Mouse (Mus musculus) hindbrain, embryonic 16.5 days (tissue): Measurements from ENCODE around the gene Ccdc189. TPM values are rescaled to one million over a fixed set of nuclear protein-coding genes. Genes with fewer than 3 reads are reported as not detected.

Source experiments
- ATAC-seq: fragments of 200-750 bp; cut with Nextera tagmentation; 2 replicates; pipeline ENCODE4 v1.8.0; 2017; ENCODE audit warnings: moderate TSS enrichment, moderate library complexity
- H3K27ac ChIP-seq: fragments of 300-500 bp; sonication (generic); 2 replicates; pipeline ENCODE4 v1.5.1; 2014; ENCODE audit warnings: low read depth, mild to moderate bottlenecking, control low read depth, low read length, moderate library complexity
- H3K27me3 ChIP-seq: fragments of 300-500 bp; sonication (generic); replicated peaks from 2 replicates; pipeline ENCODE4 v1.6.1; 2014; ENCODE audit warnings: low read length; ENCODE audit not compliant: control insufficient read depth, insufficient read depth
- H3K36me3 ChIP-seq: fragments of 300-500 bp; sonication (generic); 2 replicates; pipeline ENCODE4 v1.6.1; 2014; ENCODE audit warnings: mild to moderate bottlenecking, low read length, moderate library complexity, mixed read lengths; ENCODE audit not compliant: control insufficient read depth, insufficient read depth
- H3K4me1 ChIP-seq: fragments of 300-500 bp; sonication (generic); 2 replicates; pipeline ENCODE4 v1.6.1; 2014; ENCODE audit warnings: low read depth, low read length; ENCODE audit not compliant: control insufficient read depth, insufficient read depth
- H3K4me2 ChIP-seq: fragments of 300-500 bp; sonication (generic); 2 replicates; pipeline ENCODE4 v1.6.1; 2014; ENCODE audit warnings: mild to moderate bottlenecking, low read length, control low read depth, moderate library complexity
- H3K4me3 ChIP-seq: fragments of 300-500 bp; sonication (generic); 2 replicates; pipeline ENCODE4 v1.5.1; 2014; ENCODE audit warnings: mild to moderate bottlenecking, low read length, control low read depth, moderate library complexity
- H3K9ac ChIP-seq: fragments of 300-500 bp; sonication (generic); 2 replicates; pipeline ENCODE4 v1.6.1; 2014; ENCODE audit warnings: low read depth, mild to moderate bottlenecking, control low read depth, low read length, moderate library complexity
- H3K9me3 ChIP-seq: fragments of 300-500 bp; sonication (generic); 2 replicates; pipeline ENCODE4 v1.6.1; 2014; ENCODE audit warnings: mild to moderate bottlenecking, low read length, moderate library complexity; ENCODE audit not compliant: control insufficient read depth
- WGBS: fragments of 180-500 bp; shearing (Covaris S2); extraction: QIAGEN DNeasy Blood & Tissue Kit; methylation state at CpG from one replicate; pipeline ENCODE4 v1.1.7; 2014; 5-methylcytosine and 5-hydroxymethylcytosine counted together
- polyA plus RNA-seq: library from polyadenylated mRNA; unstranded; fragments of >200 nt; fragmentation: Nextera tagmentation; extraction: Ambion mirVana; gene quantifications from 2 replicates; pipeline ENCODE4 v1.2.1, GENCODE M21; 2015

Gene Ccdc189
- polyA plus RNA-seq, 1 experiment from 2014 or later: 13.3 TPM

DNA sequence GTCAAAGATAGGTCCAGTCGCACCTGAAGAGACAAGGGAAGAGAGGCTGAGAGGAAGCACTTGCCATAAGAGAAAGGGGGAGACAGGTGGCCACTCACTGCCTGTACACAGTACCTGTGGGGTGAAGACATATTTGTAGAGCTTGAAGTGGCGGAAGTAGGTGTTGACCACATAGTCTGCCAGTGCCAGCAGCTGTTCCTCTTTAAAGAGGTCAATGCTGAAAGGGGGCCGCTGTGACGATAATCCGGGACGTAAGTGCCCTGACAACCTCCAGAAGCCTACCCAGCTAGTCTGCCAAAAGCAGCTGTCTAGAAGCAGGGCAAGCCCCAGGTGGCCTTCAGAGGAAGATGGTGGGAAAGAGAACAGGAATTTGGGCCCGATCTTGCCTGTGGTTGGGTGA, 3.4 kb downstream of the Ccdc189 start:
- H3K27me3 ChIP-seq: no peaks in the 10 kb centered on the region
- no peak overlapping the region for H3K9ac ChIP-seq
- H3K27ac ChIP-seq: no peak overlapping the region
- no peak overlapping the region for H3K4me2 ChIP-seq
- H3K36me3 ChIP-seq: peaks cover 21% of the 10 kb centered on the region
- 92% methylated on average over 7 of the region's 7 CpGs for WGBS
- H3K9me3 ChIP-seq: no peaks in the 10 kb centered on the region
- no peak overlapping the region for H3K4me3 ChIP-seq
- peaks cover 13% of the 10 kb centered on the region for H3K4me1 ChIP-seq
- no peak for ATAC-seq

DNA sequence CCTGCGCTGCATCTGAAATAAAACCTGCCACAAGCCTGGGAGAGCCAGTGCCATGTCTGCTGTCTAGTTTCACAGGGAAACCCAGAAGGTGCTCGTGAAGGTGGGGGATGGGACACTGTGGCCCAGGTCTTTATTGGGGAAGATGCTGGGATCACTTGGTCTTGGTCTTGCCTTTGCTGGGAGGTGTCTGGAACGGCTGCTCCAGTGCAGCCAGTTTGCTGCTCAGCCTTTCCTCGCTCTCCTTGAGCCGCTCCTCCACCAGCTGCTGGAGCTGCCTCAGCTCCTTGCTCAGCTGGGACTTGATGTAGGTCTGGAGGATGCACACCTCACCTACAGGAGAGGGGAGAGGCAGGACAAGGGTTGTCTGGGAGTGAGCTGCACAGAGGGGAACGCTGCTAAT, 5.1 kb downstream of the Ccdc189 start:
- no peak overlapping the region for H3K9ac ChIP-seq
- peaks cover 26% of the 10 kb centered on the region for H3K36me3 ChIP-seq
- no peak overlapping the region for H3K4me3 ChIP-seq
- H3K4me2 ChIP-seq: no peak overlapping the region
- H3K27me3 ChIP-seq: no peaks in the 10 kb centered on the region
- ATAC-seq: no peak
- no peak overlapping the region for H3K27ac ChIP-seq
- WGBS: 91% methylated on average over 6 of the region's 6 CpGs
- peaks cover 7% of the 10 kb centered on the region for H3K4me1 ChIP-seq
- no peaks in the 10 kb centered on the region for H3K9me3 ChIP-seq

GRCm38 (mm10) chr7:127574115-127574514, 14.3 kb downstream of the Ccdc189 start:
- ATAC-seq: no peak
- Histone ChIP-seq H3K4me3 (peak overlapping the region; percentile 93), H3K4me1 (peaks cover 20% of the 10 kb centered on the region), H3K9ac (peak overlapping the region; percentile 90), H3K27ac (no peak overlapping the region), H3K9me3 (no peaks in the 10 kb centered on the region), H3K4me2 (peak overlapping the region; percentile 95), H3K36me3 (peaks cover 3% of the 10 kb centered on the region; the same call in 1 of the 2 replicates), H3K27me3 (no peaks in the 10 kb centered on the region)
- 19% methylated on average over 7 of the region's 7 CpGs for WGBS

- Histone ChIP-seq H3K4me1 (peaks cover 20% of the 10 kb centered on the region), H3K4me3 (peak overlapping the region; percentile 93), H3K9me3 (no peaks in the 10 kb centered on the region), H3K27ac (peak overlapping the region; percentile 84), H3K27me3 (no peaks in the 10 kb centered on the region), H3K9ac (peak overlapping the region; percentile 90), H3K4me2 (peak overlapping the region; percentile 95), H3K36me3 (peaks cover 3% of the 10 kb centered on the region; the same call in 1 of the 2 replicates)
- ATAC-seq: peak; percentile 79; the same call in 1 of the 2 replicates
- under 1% methylated on average over 28 of the region's 28 CpGs for WGBS
These were observed 14.8 kb downstream of the Ccdc189 start for GRCm38 (mm10) chr7:127573503-127574008.

DNA sequence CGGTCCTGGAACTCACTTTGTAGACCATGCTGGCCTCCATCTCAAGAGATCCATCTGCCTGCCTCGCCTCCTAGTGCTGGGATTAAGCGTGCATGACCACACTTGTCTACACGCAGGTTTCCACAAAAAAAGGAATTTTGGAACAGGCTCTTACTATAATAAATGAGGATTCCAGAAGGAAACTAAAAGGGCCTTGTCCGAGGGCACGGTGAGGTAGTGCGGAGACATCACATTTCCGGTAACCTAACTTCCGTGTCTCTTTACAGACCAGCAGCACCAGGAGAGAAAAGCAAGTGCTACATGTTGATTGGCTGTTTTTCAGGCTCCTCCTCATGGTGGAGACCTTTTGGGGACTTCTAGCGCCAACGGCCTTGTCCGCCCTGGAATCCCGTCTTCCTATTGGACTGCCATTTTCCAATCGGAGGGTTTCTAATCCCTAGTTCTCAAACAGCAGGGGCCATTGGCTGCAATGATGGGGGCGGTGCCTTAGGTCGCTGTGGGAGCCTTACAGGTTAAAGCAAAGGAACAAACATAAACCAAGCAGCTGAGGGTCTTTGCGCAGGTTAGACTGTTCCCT, 15.4 kb downstream of the Ccdc189 start, which contains the start of gene Phkg2:
TSS of gene Phkg2 (plus strand) at position 446 of the 577 bp plus-strand sequence.
- WGBS: under 1% methylated on average over 17 of the region's 17 CpGs
- H3K27me3 ChIP-seq: no peaks in the 10 kb centered on the region
- peak; percentile 99 for ATAC-seq
- H3K9me3 ChIP-seq: no peaks in the 10 kb centered on the region
- H3K4me2 ChIP-seq: peak within 1 kb of the TSS; percentile 95
- peaks cover 3% of the 10 kb centered on the region; the same call in 1 of the 2 replicates for H3K36me3 ChIP-seq
- H3K27ac ChIP-seq: peak within 1 kb of the TSS; percentile 84
- H3K9ac ChIP-seq: peak within 1 kb of the TSS; percentile 90
- H3K4me1 ChIP-seq: peaks cover 20% of the 10 kb centered on the region
- peak within 1 kb of the TSS; percentile 93 for H3K4me3 ChIP-seq

DNA sequence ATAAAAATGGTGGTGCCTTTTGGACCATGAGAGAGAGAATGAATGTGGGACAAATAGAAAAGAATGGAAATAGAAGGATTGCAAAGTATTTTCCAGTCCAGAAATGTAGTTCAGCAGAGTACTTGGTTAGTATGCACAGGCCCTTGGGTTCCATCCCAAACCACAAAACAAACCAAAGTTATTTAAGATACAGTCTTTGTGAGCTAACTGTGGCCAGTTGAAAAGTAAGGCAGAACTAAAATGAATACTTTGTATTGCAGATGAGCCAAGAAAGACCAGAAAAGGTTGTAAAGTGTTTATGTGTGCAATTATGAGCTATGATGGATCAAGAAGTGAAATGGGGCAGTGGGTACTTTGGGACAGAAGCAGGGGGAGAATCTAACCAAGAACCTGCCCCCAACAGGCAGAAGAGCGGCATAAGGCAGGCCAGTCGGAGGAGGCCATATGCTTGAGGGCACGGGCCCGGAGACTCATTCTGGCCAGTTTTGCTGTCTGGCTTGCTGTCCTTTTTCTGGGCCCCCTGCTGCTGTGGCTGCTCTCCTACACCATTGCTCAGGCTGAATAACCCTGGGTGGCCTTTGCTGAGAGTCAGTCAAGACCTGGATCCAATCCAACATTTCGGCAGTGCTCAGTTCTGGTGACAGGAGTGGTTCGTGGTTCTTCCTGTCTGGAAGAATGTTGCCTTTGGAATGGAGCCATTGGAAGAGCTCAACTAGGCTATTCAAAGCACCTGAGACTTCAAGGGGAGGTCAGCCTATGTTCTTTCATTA, 23.8 kb downstream of the Ccdc189 start:
- H3K9me3 ChIP-seq: no peaks in the 10 kb centered on the region
- no peaks in the 10 kb centered on the region for H3K4me1 ChIP-seq
- no peak for ATAC-seq
- H3K27ac ChIP-seq: no peak overlapping the region
- no peak overlapping the region for H3K4me3 ChIP-seq
- H3K9ac ChIP-seq: no peak overlapping the region
- no peak overlapping the region for H3K4me2 ChIP-seq
- 56% methylated on average over 6 of the region's 6 CpGs for WGBS
- H3K27me3 ChIP-seq: no peaks in the 10 kb centered on the region
- H3K36me3 ChIP-seq: peaks cover 13% of the 10 kb centered on the region

GRCm38 (mm10) chr7:127561340-127561858, 27.0 kb downstream of the Ccdc189 start, which contains the start of gene Tmem265:
Tmem265 (plus strand) TSS chr7:127561390.
- Histone ChIP-seq H3K9ac (no peak within 1 kb of the TSS), H3K36me3 (peaks cover 43% of the 10 kb centered on the region), H3K4me2 (no peak within 1 kb of the TSS), H3K27ac (no peak within 1 kb of the TSS), H3K9me3 (no peaks in the 10 kb centered on the region), H3K4me3 (no peak within 1 kb of the TSS), H3K27me3 (no peaks in the 10 kb centered on the region), H3K4me1 (no peaks in the 10 kb centered on the region)
- WGBS: 92% methylated on average over 5 of the region's 5 CpGs
- no peak for ATAC-seq

DNA sequence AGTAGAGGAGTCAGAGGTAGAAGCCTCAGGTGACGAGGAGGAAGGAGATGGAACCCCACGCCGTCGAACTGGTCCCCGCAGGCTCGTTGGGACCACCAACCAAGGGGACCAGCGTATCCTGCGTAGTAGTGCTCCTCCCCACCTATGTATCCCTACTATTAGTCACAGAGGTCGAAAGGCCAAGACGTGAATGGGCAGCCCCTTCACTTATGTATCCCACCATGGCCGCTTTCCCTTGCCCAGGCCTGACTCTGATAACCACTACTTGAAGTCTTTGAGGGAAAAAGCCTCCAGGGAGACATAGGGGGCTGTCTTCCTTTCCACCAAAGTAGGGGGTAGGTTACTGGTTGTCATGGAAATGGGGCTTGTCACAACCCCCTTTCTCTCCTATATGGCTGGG, 27.8 kb downstream of the Ccdc189 start:
- H3K27me3 ChIP-seq: no peaks in the 10 kb centered on the region
- WGBS: 92% methylated on average over 11 of the region's 11 CpGs
- ATAC-seq: no peak

GRCm38 (mm10) chr7:127551558-127551957, 36.8 kb downstream of the Ccdc189 start:
- no peak overlapping the region for H3K9ac ChIP-seq
- H3K4me2 ChIP-seq: no peak overlapping the region
- no peak overlapping the region for H3K4me3 ChIP-seq
- no peak for ATAC-seq
- peaks cover 44% of the 10 kb centered on the region for H3K36me3 ChIP-seq
- no peaks in the 10 kb centered on the region for H3K4me1 ChIP-seq
- WGBS: 96% methylated on average over 8 of the region's 8 CpGs
- H3K27me3 ChIP-seq: no peaks in the 10 kb centered on the region
- no peak overlapping the region for H3K27ac ChIP-seq
- no peaks in the 10 kb centered on the region for H3K9me3 ChIP-seq

More for the DNA sequence above, 27.8 kb downstream of the Ccdc189 start:
- Histone ChIP-seq H3K4me2 (no peak overlapping the region), H3K4me3 (no peak overlapping the region), H3K9ac (no peak overlapping the region), H3K9me3 (no peaks in the 10 kb centered on the region), H3K27ac (no peak overlapping the region), H3K4me1 (no peaks in the 10 kb centered on the region), H3K36me3 (peaks cover 47% of the 10 kb centered on the region)
